Mouse (Mus musculus): ENCODE results near the gene Actl7b.

- no peak for TF ChIP-seq CTCF (IDR thresholded peaks at IDR 0.05; ENCODE audit: extremely low read depth, insufficient read length, insufficient replicate concordance, low read depth, low read length)
- no peak for TF ChIP-seq POLR2A (IDR thresholded peaks at IDR 0.05; ENCODE audit: low read depth, low read length)
These were observed 39.0 kb downstream of the Actl7b start for GRCm38 (mm10) chr4:56702234-56702633.
